Mouse (Mus musculus): ENCODE measurements around the gene Rbm34. TPM values are rescaled to one million over a fixed set of nuclear protein-coding genes. Genes with fewer than 3 reads are reported as not detected.

Gene Rbm34
- polyA plus RNA-seq (2014; fragmentation: Nextera tagmentation; extraction: Ambion mirVana): 10.7 and 11.7 TPM in 2 replicates

GRCm38 (mm10) chr8:126970579-126971313, at the start of gene Rbm34:
TSS of gene Rbm34 (minus strand) at chr8:126971071.
- under 1% methylated on average over 50 of the region's 50 CpGs for WGBS
- H3K4me1 ChIP-seq (ENCODE audit: control insufficient read depth in 2 of 2, insufficient read depth in 2 of 2, low read length in 2 of 2): peaks cover 2 to 10% of the 10 kb centered on the region in 2 experiments; a peak in 2 of 4 replicates
- no peaks in the 10 kb centered on the region for H3K9me3 ChIP-seq (ENCODE audit: control insufficient read depth, low read length)
- no peaks in the 10 kb centered on the region for H3K27me3 ChIP-seq (ENCODE audit: control insufficient read depth, insufficient read depth, low read length)
- peak within 1 kb of the TSS; percentile 39 to 46 for H3K27ac ChIP-seq (replicated peaks in 1 of 2; ENCODE audit: control insufficient read depth in 1 of 2, insufficient read depth in 1 of 2, low read depth in 2 of 2, low read length in 2 of 2)
- peak within 1 kb of the TSS; percentile 80 for H3K4me2 ChIP-seq (ENCODE audit: low read length)
- peak within 1 kb of the TSS; percentile 91 to 94 for H3K4me3 ChIP-seq (ENCODE audit: control insufficient read depth in 1 of 2, insufficient read depth in 1 of 2, low read depth in 1 of 2, low read length in 2 of 2)
- peaks cover 32% of the 10 kb centered on the region for H3K36me3 ChIP-seq (ENCODE audit: control insufficient read depth, insufficient read depth, low read length)
- ATAC-seq (ENCODE audit: insufficient number of reproducible peaks, insufficient read depth, low FRiP score, low read depth): peak; percentile 91
- peak within 1 kb of the TSS; percentile 91 for H3K9ac ChIP-seq (ENCODE audit: low read length)

GRCm38 (mm10) chr8:127011668-127012067, 40.8 kb upstream of the Rbm34 start:
- no peak overlapping the region for H3K9ac ChIP-seq (ENCODE audit: low read length)
- H3K27ac ChIP-seq (replicated peaks in 1 of 2; ENCODE audit: control insufficient read depth in 1 of 2, insufficient read depth in 1 of 2, low read depth in 2 of 2, low read length in 2 of 2): no peak overlapping the region
- no peak overlapping the region for H3K4me2 ChIP-seq (ENCODE audit: low read length)
- no peak overlapping the region for H3K4me3 ChIP-seq (ENCODE audit: control insufficient read depth in 1 of 2, insufficient read depth in 1 of 2, low read depth in 1 of 2, low read length in 2 of 2)
- no peaks in the 10 kb centered on the region for H3K36me3 ChIP-seq (ENCODE audit: control insufficient read depth, insufficient read depth, low read length)
- 44% methylated on average over 9 of the region's 9 CpGs for WGBS
- ATAC-seq (ENCODE audit: insufficient number of reproducible peaks, insufficient read depth, low FRiP score, low read depth): no peak
- no peaks in the 10 kb centered on the region for H3K9me3 ChIP-seq (ENCODE audit: control insufficient read depth, low read length)
- no peaks in the 10 kb centered on the region for H3K27me3 ChIP-seq (ENCODE audit: control insufficient read depth, insufficient read depth, low read length)
- no peaks in the 10 kb centered on the region for H3K4me1 ChIP-seq (ENCODE audit: control insufficient read depth in 2 of 2, insufficient read depth in 2 of 2, low read length in 2 of 2)

- Histone ChIP-seq H3K4me3 (ENCODE audit: control insufficient read depth in 1 of 2, insufficient read depth in 1 of 2, low read depth in 1 of 2, low read length in 2 of 2) (no peak overlapping the region), H3K9ac (ENCODE audit: low read length) (no peak overlapping the region), H3K27ac (replicated peaks in 1 of 2; ENCODE audit: control insufficient read depth in 1 of 2, insufficient read depth in 1 of 2, low read depth in 2 of 2, low read length in 2 of 2) (no peak overlapping the region), H3K27me3 (ENCODE audit: control insufficient read depth, insufficient read depth, low read length) (no peaks in the 10 kb centered on the region), H3K4me2 (ENCODE audit: low read length) (no peak overlapping the region), H3K9me3 (ENCODE audit: control insufficient read depth, low read length) (no peaks in the 10 kb centered on the region), H3K4me1 (ENCODE audit: control insufficient read depth in 2 of 2, insufficient read depth in 2 of 2, low read length in 2 of 2) (no peaks in the 10 kb centered on the region), H3K36me3 (ENCODE audit: control insufficient read depth, insufficient read depth, low read length) (no peaks in the 10 kb centered on the region)
- 69% methylated on average over 1 of the region's 1 CpGs for WGBS
- no peak for ATAC-seq (ENCODE audit: insufficient number of reproducible peaks, insufficient read depth, low FRiP score, low read depth)
These were observed 23.6 kb upstream of the Rbm34 start for GRCm38 (mm10) chr8:126994506-126994905.

GRCm38 (mm10) chr8:126989363-126990153, 18.7 kb upstream of the Rbm34 start:
- 83% methylated on average over 5 of the region's 5 CpGs for WGBS
- Histone ChIP-seq H3K27ac (replicated peaks in 1 of 2; ENCODE audit: control insufficient read depth in 1 of 2, insufficient read depth in 1 of 2, low read depth in 2 of 2, low read length in 2 of 2) (no peak overlapping the region), H3K4me3 (ENCODE audit: control insufficient read depth in 1 of 2, insufficient read depth in 1 of 2, low read depth in 1 of 2, low read length in 2 of 2) (no peak overlapping the region), H3K9ac (ENCODE audit: low read length) (no peak overlapping the region), H3K4me1 (ENCODE audit: control insufficient read depth in 2 of 2, insufficient read depth in 2 of 2, low read length in 2 of 2) (0 out of 4 replicates have a peak, but pooled peaks cover 0 to 13% of the 10 kb centered on the region in 2 experiments), H3K27me3 (ENCODE audit: control insufficient read depth, insufficient read depth, low read length) (no peaks in the 10 kb centered on the region), H3K36me3 (ENCODE audit: control insufficient read depth, insufficient read depth, low read length) (no peaks in the 10 kb centered on the region), H3K4me2 (ENCODE audit: low read length) (no peak overlapping the region), H3K9me3 (ENCODE audit: control insufficient read depth, low read length) (no peaks in the 10 kb centered on the region)
- no peak for ATAC-seq (ENCODE audit: insufficient number of reproducible peaks, insufficient read depth, low FRiP score, low read depth)

- 0 out of 4 replicates have a peak, but pooled peaks cover 0 to 13% of the 10 kb centered on the region in 2 experiments for H3K4me1 ChIP-seq (ENCODE audit: control insufficient read depth in 2 of 2, insufficient read depth in 2 of 2, low read length in 2 of 2)
- peak overlapping the region; percentile 42 for H3K4me2 ChIP-seq (ENCODE audit: low read length)
- no peak overlapping the region for H3K27ac ChIP-seq (replicated peaks in 1 of 2; ENCODE audit: control insufficient read depth in 1 of 2, insufficient read depth in 1 of 2, low read depth in 2 of 2, low read length in 2 of 2)
- no peak; the same call in 1 of the 2 replicates for ATAC-seq (ENCODE audit: insufficient number of reproducible peaks, insufficient read depth, low FRiP score, low read depth)
- no peaks in the 10 kb centered on the region for H3K27me3 ChIP-seq (ENCODE audit: control insufficient read depth, insufficient read depth, low read length)
- no peaks in the 10 kb centered on the region for H3K9me3 ChIP-seq (ENCODE audit: control insufficient read depth, low read length)
- H3K36me3 ChIP-seq (ENCODE audit: control insufficient read depth, insufficient read depth, low read length): no peaks in the 10 kb centered on the region
- H3K4me3 ChIP-seq (ENCODE audit: control insufficient read depth in 1 of 2, insufficient read depth in 1 of 2, low read depth in 1 of 2, low read length in 2 of 2): no peak overlapping the region
- 34% methylated on average over 16 of the region's 16 CpGs for WGBS
- no peak overlapping the region for H3K9ac ChIP-seq (ENCODE audit: low read length)
These were observed 17.6 kb upstream of the Rbm34 start for GRCm38 (mm10) chr8:126988346-126989006.

GRCm38 (mm10) chr8:126986495-126986894, 15.6 kb upstream of the Rbm34 start:
- H3K27me3 ChIP-seq (ENCODE audit: control insufficient read depth, insufficient read depth, low read length): no peaks in the 10 kb centered on the region
- no peaks in the 10 kb centered on the region for H3K9me3 ChIP-seq (ENCODE audit: control insufficient read depth, low read length)
- 2% methylated on average over 12 of the region's 12 CpGs for WGBS
- H3K4me2 ChIP-seq (ENCODE audit: low read length): peak overlapping the region; percentile 24; the same call in 1 of the 2 replicates
- no peak overlapping the region for H3K4me3 ChIP-seq (ENCODE audit: control insufficient read depth in 1 of 2, insufficient read depth in 1 of 2, low read depth in 1 of 2, low read length in 2 of 2)
- no peak for ATAC-seq (ENCODE audit: insufficient number of reproducible peaks, insufficient read depth, low FRiP score, low read depth)
- H3K4me1 ChIP-seq (ENCODE audit: control insufficient read depth in 2 of 2, insufficient read depth in 2 of 2, low read length in 2 of 2): 0 out of 4 replicates have a peak, but pooled peaks cover 0 to 13% of the 10 kb centered on the region in 2 experiments
- no peaks in the 10 kb centered on the region for H3K36me3 ChIP-seq (ENCODE audit: control insufficient read depth, insufficient read depth, low read length)
- H3K9ac ChIP-seq (ENCODE audit: low read length): no peak overlapping the region
- H3K27ac ChIP-seq (replicated peaks in 1 of 2; ENCODE audit: control insufficient read depth in 1 of 2, insufficient read depth in 1 of 2, low read depth in 2 of 2, low read length in 2 of 2): no peak overlapping the region

- no peak for ATAC-seq (ENCODE audit: insufficient number of reproducible peaks, insufficient read depth, low FRiP score, low read depth)
- no peak overlapping the region for H3K9ac ChIP-seq (ENCODE audit: low read length)
- H3K4me1 ChIP-seq (ENCODE audit: control insufficient read depth in 2 of 2, insufficient read depth in 2 of 2, low read length in 2 of 2): peaks cover 0 to 2% of the 10 kb centered on the region in 2 experiments; a peak in 1 of 4 replicates
- no peaks in the 10 kb centered on the region for H3K9me3 ChIP-seq (ENCODE audit: control insufficient read depth, low read length)
- H3K4me3 ChIP-seq (ENCODE audit: control insufficient read depth in 1 of 2, insufficient read depth in 1 of 2, low read depth in 1 of 2, low read length in 2 of 2): no peak overlapping the region
- no peaks in the 10 kb centered on the region for H3K27me3 ChIP-seq (ENCODE audit: control insufficient read depth, insufficient read depth, low read length)
- 60% methylated on average over 5 of the region's 5 CpGs for WGBS
- no peak overlapping the region for H3K27ac ChIP-seq (replicated peaks in 1 of 2; ENCODE audit: control insufficient read depth in 1 of 2, insufficient read depth in 1 of 2, low read depth in 2 of 2, low read length in 2 of 2)
- H3K4me2 ChIP-seq (ENCODE audit: low read length): no peak overlapping the region
- H3K36me3 ChIP-seq (ENCODE audit: control insufficient read depth, insufficient read depth, low read length): no peaks in the 10 kb centered on the region
These were observed 9.2 kb upstream of the Rbm34 start for GRCm38 (mm10) chr8:126980046-126980445.

Measured in heart, embryonic 14.5 days (tissue).